Mouse (Mus musculus): ENCODE data around the gene Bloc1s4.

Gene Bloc1s4

DNA sequence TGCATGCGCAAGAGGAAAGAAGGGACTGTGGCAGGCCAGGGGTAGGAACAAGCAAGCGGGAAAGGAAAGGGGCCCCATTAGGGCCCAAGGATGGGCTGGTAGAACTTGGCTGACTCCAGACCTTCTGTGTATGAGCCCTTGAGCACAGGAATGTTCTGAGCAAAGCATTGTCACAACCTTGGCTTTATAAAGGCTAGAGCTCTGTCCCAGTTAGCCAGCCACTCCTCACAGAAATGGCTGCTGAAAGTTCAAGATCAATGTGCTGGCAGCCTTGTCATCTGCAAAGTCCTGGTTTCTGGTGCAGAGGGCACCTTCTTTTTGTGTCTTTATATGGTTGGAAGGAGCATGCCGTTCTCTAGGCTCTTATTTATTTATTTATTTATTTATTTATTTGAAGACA, 28.8 kb downstream of the Bloc1s4 start:
- DNase-seq (ENCODE audit: low read depth, low spot score), result no peak

DNA sequence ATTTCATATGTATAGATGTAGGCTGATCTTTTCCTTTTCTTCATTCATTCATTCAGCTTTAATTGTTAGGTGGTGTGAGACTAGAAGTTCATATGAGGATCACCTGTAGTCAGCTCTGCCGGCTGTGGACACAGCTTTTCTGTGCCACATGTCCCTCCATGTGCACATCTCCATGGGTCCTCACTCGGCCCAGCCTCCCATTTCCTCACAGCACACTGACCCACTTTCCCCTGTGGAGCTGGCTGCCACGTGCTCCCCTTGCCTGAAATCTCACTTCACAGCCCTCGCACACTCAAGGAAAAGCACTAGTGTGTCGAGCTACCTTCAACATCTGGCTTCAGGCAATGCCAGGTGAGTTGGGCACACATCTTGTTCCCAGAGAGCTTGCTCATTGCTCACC, 29.3 kb downstream of the Bloc1s4 start:
- no peak for DNase-seq (ENCODE audit: low read depth, low spot score)

DNA sequence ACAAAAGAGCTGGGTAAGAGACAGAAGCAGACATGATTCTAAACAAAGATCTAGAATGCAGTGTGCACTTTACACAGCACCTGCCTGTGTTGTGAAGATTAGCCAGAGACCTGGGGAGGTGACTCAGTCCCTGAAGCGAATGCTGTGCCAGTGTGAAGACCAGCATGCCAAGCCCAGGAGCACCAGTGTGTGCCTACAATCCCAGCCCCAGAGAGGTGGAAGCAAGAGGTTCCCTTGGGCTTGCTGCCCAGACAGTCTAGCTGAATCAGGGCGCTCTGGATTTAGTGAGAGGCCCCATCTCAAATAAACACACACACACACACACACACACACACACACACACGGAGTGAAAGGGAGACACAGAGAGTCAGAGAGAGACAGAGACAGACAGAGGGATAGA, 30.6 kb downstream of the Bloc1s4 start:
- no peak for DNase-seq (ENCODE audit: low read depth, low spot score)

DNA sequence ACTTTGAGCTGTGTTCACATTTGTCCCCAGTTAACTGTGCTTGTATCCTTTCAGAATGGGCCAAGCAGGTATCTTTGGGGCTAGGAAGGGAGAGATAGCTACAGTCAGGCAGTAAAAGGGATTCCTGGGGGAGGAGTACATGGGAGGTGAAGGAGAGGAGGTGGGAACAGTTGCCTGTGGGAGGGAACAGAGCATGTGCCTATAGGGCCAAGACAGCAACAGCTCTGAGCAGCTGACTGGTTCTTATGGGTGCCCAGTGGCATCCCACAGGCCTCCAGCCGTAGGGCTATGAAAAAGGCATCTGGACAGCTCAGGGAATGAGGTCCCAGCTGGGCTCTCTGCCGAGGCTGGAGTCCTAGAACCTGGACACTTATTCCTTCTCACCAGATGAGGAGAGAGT, 31.6 kb downstream of the Bloc1s4 start:
- no peak for DNase-seq (ENCODE audit: low read depth, low spot score)

DNA sequence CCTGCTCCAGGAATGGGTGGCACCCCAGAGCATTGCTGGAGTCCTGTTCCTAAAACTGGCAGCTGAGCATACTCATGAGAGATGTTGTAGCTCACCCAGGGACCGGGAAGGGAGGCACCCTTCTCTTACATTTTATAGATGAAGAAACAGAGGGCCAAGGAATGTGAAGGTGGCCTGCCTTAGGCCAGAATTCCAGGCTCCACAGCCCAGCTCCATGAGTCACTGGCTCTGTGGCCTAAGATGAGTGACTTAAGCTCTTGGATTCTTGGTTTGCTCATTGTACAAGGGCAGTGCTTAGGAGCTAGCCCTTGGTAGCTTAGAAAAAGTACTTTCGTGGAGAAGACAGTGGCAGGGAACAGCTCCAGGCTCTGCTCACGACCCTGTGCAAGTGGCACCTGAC, 33.6 kb downstream of the Bloc1s4 start:
- no peak for DNase-seq (ENCODE audit: low read depth, low spot score)

DNA sequence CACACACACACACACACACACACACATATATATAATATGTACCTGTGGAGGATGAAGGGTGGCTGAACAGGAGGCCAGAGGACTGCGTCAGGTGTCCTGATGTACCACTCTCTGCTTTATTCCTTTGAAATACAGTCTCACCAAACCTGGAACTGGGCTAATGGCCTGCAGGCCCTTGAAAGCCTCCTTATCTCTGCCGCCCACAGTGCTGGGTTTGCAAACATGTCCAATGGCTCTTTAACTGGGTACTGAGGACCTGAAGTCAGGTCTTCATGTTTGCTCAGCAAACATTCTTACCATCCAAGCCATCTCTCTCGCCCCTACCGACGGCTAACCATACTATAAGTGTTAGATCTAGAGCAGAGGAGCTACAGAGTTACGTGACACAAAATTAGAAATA, 34.8 kb downstream of the Bloc1s4 start:
- no peak for DNase-seq (ENCODE audit: low read depth, low spot score)

DNA sequence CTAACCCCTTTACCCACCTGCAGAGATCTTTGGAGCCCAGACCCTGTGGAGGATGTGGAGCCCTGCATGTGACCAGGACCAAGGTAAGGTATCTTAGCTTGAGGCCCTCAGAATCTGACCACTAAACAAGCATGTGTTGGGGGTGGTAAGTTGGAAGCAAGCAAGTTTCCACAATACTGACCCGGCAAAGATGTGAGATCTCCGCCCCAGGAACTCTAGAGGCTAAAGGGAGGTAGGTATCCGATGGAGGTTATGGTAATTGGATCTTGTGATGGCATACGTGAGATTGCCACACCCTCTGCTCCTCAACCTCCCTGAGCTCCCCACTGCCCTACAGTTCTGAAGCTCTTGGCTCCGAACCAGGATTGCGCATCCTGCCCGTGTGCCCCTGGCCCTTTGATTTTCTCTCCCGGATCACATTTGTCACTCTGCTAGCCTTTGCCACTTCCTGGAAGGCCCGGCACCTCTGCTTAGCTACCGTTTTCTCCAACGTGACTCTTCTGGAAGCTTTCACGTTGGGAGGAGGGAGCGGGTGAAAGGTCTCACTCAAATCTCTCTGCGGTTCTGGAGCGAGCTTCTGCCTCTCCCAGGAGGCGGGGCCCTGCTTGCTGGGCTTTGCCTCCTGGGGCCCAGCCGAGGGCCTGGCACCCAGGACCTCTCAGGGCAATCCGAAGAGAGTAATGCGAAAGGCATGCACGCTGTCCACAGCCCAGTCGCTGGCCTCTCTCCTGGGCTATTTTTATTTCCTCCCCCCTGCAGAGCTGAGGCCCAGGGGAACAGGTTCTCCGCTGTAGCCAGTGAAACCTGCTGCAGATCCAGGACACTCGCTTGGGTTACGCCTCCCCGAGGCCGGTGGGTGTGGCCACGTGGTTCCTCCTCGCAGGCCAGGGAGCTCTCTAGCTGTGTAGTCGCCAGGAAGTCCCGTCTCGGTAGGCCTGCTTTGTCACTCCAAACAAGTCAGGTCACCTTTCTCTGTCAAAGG, 35.6 kb downstream of the Bloc1s4 start:
- no peak for DNase-seq (ENCODE audit: low read depth, low spot score)

DNA sequence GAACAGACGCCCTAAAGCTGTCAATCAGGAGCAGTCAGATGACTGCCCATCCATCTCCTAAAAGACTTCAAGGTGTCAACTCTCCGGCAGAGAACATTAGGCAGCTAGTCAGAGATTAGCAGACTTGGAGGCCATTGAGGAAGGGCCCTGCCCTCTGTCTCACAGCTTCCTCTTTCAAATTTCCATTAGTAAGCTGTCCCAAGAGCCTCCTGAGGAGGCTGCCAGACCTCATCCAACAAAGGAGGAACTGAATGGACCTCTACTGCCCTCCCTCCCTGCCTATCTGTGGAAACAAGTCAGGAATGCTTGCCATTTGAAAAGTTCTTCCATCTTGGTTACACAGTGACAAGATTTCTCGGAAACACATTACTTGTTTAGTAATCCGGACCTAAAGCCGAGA, 36.6 kb downstream of the Bloc1s4 start:
- no peak for DNase-seq (ENCODE audit: low read depth, low spot score)

DNA sequence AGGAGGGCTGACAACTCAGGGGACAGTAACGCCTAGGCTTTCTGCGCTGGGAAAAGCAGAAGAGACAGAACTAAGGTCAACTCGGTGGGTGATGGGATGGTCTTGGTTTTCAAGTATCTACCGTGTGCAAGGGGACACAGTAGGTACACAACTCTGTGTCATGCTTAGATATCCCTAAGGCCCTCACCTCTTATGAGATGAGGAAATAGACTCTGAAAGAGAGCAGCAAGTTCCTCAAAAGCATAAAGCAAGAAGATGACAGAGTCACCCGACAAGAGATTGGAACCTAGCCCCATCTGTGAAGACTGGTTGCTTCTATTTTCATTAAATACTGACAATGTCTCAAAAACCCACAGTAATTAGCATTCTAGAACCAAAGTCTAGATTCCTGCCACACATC, 42.7 kb downstream of the Bloc1s4 start:
- DNase-seq (ENCODE audit: low read depth, low spot score), result no peak

DNA sequence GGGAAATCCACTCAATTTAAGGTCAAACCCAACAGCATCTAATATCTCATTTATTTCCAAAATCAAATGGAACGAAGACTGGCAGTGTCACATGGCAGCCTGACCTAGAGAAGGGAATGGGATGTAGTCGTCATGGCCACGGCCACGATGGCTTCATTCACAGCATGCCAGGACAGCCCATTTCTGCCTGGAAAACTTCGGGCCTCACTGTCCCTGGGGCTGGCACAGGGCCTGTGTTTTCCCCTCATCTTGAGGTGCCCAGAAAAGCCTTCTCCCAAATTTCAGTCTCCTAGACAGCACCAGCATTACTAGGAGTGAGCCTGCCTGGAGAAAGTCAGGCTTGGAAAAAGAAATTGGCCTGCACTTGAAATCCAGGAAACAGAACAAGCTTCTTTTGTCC, 43.1 kb downstream of the Bloc1s4 start:
- no peak for DNase-seq (ENCODE audit: low read depth, low spot score)

DNA sequence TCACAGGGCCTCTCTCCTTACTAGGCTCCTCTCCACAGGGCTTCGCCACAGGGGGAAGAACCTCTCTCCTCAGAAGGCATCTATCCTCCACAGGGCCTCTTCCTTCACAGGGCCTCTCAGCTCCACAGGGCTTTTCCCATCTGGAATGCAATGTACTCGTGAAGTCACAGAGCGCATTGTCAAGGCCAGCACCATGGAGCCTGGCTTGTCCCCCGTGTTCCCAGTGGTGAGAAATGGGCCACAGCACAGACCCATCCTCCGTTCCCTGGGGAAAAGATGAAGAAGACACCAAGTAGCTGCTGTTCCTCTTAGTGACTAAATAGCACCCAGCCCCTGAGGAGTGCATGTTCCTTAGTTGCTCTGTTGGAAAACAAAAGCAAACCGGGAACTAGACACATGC, 43.8 kb downstream of the Bloc1s4 start:
- DNase-seq (ENCODE audit: low read depth, low spot score), result no peak

DNA sequence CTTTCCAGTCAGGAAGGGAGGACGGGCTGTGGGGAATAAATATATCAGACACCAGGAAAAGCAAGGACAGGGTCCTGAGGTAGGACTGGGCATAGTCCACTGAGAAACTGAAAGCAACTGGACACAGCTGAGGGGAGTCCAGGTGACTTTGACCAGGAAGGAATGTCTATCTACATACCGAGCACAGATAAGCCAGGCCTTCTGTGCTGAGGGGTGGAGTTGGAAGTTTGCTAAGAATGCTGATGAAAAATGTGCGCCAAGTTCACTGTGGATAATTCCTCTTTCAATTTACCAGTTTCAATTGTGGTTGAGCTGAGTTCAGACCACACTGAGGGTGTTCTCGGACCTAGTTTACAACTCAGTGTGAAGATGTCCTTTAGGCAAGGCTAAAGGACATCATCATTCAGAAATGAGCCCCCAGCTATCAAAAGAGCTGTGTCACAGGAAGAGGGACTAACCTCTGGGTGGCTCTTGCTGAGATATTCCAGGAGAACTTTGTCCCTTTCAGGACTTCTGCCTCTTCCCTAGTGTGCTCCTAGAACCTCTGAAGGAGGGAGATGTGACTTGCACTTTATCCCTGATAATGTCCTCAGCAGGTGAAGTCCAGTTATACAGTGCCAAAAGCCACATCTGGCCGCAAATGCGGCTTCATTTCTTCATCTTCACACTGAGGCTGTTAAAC, 47.4 kb downstream of the Bloc1s4 start:
- DNase-seq (ENCODE audit: low read depth, low spot score), result no peak

DNA sequence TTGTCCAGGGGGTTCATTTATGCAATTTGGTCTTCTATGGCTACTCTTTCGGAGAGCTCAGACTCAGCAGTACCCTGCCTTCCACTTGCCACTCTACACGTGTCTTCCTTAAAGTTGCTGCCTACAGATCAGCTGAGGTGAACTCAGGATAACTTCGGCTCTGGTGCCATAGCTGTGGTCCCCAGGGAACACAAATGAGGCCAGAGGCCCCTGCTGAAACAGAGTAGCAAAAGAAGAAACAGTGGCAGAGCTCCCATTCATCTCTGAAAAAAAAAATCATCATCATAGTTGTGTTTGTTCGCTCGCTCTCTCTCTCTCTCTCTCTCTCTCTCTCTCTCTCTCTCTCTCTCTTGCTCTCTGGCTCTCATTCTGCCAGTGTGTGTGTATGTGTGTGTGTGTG, 49.8 kb downstream of the Bloc1s4 start:
- DNase-seq (ENCODE audit: low read depth, low spot score), result no peak

DNA sequence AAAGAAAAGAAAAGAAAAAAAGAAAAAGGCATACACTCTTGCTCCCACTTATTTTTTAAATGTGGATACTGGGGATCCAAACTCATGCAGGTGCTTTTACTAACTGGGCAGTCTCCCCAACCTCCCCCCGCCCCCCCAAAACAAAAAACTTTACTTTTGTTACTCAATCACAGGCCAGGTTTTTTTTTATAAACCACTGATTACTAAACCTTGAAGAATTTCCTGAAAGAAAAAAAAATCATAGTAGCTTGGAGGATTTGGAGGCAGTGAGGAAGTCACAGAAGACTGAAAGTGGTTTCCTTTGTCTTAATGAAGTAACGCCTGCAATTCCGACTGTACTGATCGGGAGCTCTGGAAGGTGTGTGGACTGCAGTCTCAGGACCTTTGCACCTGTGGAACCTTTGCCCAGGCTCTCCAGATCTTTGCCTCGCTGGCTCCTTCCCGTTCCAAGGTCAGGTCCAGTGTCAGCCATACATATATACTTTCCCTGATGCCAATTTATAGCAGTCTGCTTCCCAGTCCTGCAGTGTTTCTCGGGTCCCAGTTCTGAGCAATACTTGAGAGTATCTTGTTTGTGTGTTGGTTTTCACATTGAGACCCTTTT, 50.3 kb downstream of the Bloc1s4 start:
- no peak for DNase-seq (ENCODE audit: low read depth, low spot score)

Data from telencephalon, adult 2 months (tissue).